Mouse (Mus musculus): Measurements from ENCODE around the gene Vhl.

GRCm38 (mm10) chr6:113658226-113658625 lies 34.5 kb downstream of the Vhl start:
- TF ChIP-seq CTCF (conservative IDR thresholded peaks at IDR 0.05; ENCODE audit: low read length) (no peak), NANOG (IDR thresholded peaks at IDR 0.05; ENCODE audit: borderline replicate concordance, low read length) (no peak)
